Mouse (Mus musculus) kidney, adult 11 months (tissue): ENCODE measurements around the gene Olfr618.
"Not testable (repeated sequence)": the region's sequence is repeated elsewhere in the genome, so short reads cannot be mapped to it uniquely, and the experiment has no call there.

Source experiments
- DNase-seq: peaks from one replicate; pipeline ENCODE4 v3.0.0; 2022

Gene Olfr618

DNA sequence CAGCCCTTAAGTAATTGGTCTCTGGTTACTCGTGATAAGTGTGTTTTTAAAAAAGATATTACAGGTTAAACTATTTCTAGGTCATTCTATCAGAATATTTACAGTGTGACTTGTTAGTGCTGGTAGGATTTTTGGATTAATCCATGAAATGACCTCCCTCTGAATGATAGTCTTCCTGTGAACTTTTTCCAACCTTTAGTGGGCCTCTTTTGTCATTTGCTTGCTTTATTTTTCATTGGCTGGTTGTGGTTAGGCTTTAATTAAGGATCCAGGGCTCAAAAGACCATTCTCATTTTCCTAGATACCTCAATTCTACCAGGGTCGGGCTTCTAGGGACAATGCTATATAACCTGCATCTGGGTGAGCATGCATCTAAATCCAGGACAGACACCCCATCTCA lies at the start of gene Olfr618:
Gene Olfr618 (plus strand): TSS at position 301 of the 400 bp plus-strand sequence.
- no peak for DNase-seq

DNA sequence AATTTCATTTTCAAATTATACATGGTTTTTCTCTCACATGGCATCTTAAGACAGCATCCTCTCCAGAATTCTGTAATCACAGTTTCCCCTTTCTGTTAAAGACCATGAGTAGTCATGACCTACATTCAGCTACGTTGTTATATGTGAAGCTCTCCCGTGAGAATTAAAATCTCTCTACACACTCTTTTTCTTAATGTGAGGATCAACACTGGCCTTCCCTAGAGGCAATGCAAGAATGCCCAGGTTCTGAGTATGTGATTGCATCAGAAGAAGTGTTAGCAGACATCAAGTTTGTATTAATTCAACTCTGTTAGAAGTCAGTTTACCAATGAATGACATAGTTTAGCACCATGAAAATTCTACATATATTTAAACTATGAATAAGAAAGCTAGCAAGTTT lies 47.3 kb upstream of the Olfr618 start, which contains the start of gene Olfr612:
Gene Olfr612 (minus strand): TSS at position 101 of the 400 bp plus-strand sequence.
- DNase-seq: not testable (repeated sequence)

DNA sequence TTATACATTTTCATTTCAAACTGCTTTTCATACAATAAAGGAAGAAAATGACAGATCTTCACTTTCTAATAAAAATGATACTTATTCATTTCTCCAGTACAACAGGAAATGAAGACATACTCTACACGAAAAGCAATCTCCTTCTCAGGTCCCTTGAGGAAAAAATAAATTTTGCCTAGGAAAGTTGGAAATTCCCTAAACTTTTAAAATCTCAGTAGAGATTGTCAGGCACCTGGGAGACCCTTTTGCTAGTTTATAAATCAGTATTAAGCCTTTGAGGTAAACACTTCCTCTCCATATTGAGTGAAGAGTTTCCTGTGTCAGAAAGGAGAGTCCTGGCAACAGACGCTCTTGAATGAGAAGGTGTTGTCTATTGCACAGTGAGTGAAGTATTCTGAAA lies 42.1 kb upstream of the Olfr618 start, which contains the start of gene Olfr613:
Gene Olfr613 (plus strand): TSS at position 301 of the 400 bp plus-strand sequence.
- no peak for DNase-seq

DNA sequence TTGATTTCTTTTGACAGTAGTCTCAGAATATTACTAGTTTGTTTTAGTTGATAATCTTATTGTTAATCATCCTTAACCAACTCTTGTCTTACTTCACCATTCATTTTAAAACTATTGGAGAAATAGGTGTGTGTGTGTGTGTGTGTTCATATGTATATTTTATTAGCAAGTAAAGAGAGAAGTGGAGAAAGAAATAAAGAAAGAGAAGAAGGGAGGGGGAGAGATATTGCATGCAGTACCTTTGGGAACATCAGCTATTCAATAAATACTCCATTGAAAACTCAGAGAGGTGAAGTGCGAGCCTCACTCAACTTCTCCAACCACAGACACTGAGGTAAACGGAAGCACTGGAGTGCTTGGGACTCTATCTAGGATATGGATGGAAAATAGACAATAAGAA lies 34.1 kb upstream of the Olfr618 start, which contains the start of gene Olfr615:
Gene Olfr615 (plus strand): TSS at position 301 of the 400 bp plus-strand sequence.
- no peak for DNase-seq

DNA sequence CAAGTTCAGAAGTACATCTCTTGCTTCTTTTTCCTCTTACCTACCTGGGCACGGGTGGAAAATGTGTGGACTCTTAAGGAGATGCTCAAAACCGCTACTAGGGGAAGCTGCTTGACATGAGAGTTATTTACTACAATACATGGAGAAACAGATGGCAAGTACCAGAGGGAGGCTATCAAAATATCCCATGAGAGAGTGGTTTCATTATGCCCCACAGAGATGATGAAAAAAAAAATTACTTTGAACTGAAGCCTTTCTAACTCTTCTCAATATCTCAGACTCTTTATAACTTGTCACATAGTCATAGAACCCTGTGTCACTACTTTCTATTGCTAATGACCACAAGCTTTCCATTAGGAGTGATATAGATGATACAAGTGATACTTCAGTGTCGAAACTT lies 20.9 kb upstream of the Olfr618 start, which contains the start of gene Olfr616:
Gene Olfr616 (minus strand): TSS at position 101 of the 400 bp plus-strand sequence.
- DNase-seq: no peak

DNA sequence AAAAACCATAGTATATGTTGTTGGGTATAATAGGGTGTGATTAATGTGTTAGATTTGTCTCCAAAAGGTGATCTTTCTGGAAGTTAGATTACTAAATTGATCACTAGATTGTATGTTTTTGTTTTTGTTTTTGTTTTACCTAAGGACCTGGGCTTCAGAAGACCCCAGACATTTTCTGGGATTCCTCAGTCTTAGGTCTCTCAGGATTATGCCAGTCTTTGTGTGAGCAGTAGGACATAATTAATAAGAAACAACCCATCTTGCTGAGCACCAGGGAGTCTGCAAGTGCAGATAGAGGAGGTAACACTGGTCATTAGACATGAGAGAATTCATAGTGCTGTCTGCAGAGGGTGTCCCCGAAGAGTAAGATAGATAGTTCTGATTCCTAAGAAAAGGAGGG lies 17.1 kb upstream of the Olfr618 start, which contains the start of gene Olfr617:
Gene Olfr617 (plus strand): TSS at position 301 of the 400 bp plus-strand sequence.
- DNase-seq: no peak

DNA sequence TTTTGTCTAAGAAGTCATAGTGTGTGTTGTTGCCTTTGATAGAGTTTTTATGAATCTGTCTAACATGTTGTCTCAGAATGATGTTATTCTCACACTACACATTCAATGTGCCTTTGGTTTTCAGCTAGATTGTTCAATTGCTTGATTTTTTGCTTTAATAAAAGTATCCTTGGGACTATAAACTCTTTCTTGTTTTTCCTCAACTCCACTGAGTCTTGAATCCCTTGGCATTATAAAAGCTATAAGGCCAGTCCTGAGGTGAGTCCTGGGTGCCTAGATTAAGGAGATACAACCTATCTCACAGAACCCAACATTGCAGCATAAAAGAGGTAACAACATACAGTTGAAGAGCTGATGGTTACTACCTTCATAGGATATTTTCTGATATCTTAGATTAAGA lies 10.4 kb downstream of the Olfr618 start, which contains the start of gene Olfr619:
Gene Olfr619 (plus strand): TSS at position 301 of the 400 bp plus-strand sequence.
- DNase-seq: no peak

DNA sequence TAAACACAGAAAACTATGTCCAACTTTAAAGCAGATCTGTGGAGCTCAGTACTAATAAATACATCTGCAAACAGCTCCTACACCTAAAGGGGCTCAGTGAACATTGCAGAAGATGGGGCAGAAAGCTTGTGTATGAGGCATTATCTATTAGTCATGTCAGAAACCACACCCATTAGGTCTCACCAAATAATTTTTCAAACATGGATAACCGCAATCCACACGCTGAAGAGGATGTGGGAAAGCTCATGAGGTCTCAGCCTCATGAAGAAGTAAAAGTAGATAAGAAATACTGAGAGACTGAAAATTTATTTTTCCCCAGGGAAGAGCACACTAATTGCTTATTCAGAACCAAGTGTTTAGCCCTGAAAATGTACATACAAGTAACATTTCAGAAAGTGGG lies 17.5 kb downstream of the Olfr618 start:
- no peak for DNase-seq

DNA sequence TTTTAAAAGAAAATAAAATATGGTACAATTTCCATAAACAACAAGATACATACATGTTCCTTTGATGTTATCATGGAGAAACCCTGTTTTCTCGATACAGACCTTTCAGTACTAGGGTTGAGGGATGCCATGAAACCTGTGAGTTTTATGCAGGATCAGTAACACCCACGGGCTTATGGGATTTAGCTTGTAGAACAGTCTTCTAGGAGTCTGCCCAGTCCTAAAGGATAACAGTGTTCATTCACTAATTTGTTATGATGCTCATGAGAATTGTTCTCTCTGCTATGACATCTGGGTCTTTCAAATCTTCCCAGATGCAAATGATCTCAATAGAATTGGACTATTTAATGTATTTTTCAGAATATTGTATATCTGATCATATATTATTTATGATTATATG lies 22.5 kb downstream of the Olfr618 start, which contains the start of gene Olfr620:
Gene Olfr620 (minus strand): TSS at position 101 of the 400 bp plus-strand sequence.
- DNase-seq: no peak

DNA sequence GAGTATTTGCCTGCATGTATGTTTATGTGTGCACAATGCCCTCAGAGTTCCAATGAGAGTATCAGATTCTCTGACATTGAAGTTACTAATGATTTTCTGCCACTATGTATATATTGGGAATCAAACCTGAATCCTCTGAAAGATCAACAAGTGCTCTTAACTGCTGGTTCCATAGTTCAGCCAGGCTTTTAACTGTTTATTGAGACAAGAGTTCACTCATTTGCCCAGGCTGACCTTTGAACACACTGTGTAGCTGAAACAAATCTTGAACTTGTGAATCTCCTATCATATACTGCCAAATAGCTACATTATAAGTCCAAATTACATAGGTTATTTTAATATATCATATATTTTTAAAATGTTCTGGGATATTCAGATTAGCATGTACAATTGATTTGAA lies 46.9 kb downstream of the Olfr618 start:
- no peak for DNase-seq

DNA sequence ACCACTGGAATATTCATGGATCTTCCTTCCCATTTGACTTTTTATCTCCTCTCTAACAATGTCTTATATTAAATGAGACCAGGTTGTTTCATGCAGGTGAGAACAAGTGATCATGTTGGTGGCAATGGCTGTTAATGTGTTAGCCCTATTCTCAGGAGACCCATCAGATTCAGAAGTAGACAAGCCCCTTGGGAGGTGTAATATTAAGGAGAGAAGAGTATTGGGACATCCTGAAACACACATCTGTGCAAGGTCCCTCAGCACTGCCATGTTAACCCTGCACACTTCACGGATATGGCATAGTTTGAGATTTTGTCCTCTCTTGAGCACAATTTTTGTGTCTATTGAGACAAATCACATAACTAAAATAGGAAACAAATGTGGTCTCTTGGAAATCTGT lies 52.7 kb downstream of the Olfr618 start, which contains the start of gene Olfr622:
Gene Olfr622 (minus strand): TSS at position 101 of the 400 bp plus-strand sequence.
- no peak for DNase-seq

DNA sequence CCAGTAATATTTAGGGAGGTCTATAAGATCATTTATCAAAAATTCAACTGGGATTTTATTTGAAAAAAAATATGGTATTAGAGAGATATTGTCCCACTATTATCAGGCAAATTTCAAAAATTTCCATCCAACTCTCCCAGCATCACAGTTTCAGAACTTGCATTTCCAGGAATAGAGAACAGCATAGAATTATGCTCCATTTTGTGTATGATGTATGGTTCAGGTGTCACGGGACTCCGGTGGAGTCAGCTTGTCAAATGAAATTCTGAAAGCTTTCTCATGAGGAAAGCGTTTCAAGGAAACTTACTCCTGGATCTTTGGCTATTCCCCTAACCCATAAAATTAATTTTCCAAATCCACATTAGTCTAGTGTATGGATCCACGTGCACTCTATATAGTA lies 54.2 kb downstream of the Olfr618 start:
- DNase-seq: no peak
